Mouse (Mus musculus): Measurements from ENCODE around the gene Gli1.

DNA sequence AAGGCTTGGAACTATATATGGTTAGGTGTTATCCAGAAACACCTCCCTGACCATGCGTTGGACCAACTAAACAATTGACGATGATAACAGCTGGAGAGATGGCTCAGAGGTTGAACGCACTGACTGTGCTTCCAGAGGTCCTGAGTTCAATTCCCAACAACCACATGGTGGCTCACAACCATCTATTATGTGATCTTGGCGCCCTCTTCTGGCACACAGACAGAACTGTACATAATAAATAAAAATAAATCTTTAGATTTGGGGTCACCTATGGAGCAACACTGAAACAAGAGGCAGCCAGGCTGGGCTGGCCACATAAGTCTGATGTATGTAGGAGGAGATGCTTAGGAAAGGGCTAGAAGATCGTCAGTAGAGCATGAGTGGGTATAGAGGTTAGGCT, 8.6 kb downstream of the Gli1 start:
- peak; percentile 35; the same call in 1 of the 2 replicates for TF ChIP-seq CTCF (conservative IDR thresholded peaks at IDR 0.05; ENCODE audit: insufficient read depth, insufficient read length, low read depth, low read length)
- TF ChIP-seq POLR2A (IDR thresholded peaks at IDR 0.05; ENCODE audit: low read depth, low read length): no peak

Data from kidney, adult 2 months (tissue).